Mouse (Mus musculus) CH12.LX (cell line): ENCODE data around the gene Smim24. TPM values are rescaled to one million over a fixed set of nuclear protein-coding genes. Genes with fewer than 3 reads are reported as not detected.
A peak's percentile ranks its signal among the peaks of the same experiment; 100 is the strongest.

Experiments
- DNase-seq: peaks from one replicate; pipeline ENCODE4 v3.0.0-alpha.2; 2013; ENCODE audit errors: extremely low read depth
- H3K27ac ChIP-seq: 2 replicates; pipeline ENCODE4 v1.5.1; 2012; ENCODE audit warnings: low read depth, mild to moderate bottlenecking, control low read depth, moderate library complexity; ENCODE audit not compliant: insufficient read depth
- H3K27me3 ChIP-seq: replicated peaks from 2 replicates; pipeline ENCODE3; 2012; ENCODE audit warnings: inconsistent platforms
- H3K36me3 ChIP-seq, 2 experiments: replicated peaks in 1 of 2; 2 replicates each; pipeline versions ENCODE3 to v1.6.1; 2012; ENCODE audit warnings: inconsistent platforms in 1 of 2, low read length in 1 of 2, mild to moderate bottlenecking in 1 of 2, mixed read lengths in 1 of 2, moderate library complexity in 1 of 2; ENCODE audit not compliant: control insufficient read depth in 1 of 2, insufficient read depth in 1 of 2
- H3K4me1 ChIP-seq, 2 experiments: 2 replicates each; pipeline ENCODE4 v1.6.1; 2012; ENCODE audit warnings: inconsistent platforms in 1 of 2, moderate library complexity in 1 of 2; ENCODE audit not compliant: insufficient read depth in 2 of 2, control insufficient read depth in 1 of 2
- H3K4me2 ChIP-seq: 2 replicates; pipeline ENCODE4 v1.6.1; 2012; ENCODE audit warnings: low read depth, mild to moderate bottlenecking, control low read depth; ENCODE audit not compliant: poor library complexity, insufficient read depth, severe bottlenecking
- H3K4me3 ChIP-seq, 3 experiments: fragments of 150-350 bp in 1 of 3; sonication (generic) in 1 of 3; replicated peaks in 1 of 3; 2 replicates each; pipeline versions ENCODE3 to v1.5.1; 2011 to 2012; ENCODE audit warnings: low read depth in 2 of 3, low read length in 2 of 3, mild to moderate bottlenecking in 2 of 3, moderate library complexity in 2 of 3, control low read depth in 1 of 3, improper control_type of control experiment in 1 of 3, inconsistent platforms in 1 of 3, mixed read lengths in 1 of 3; ENCODE audit not compliant: poor library complexity in 1 of 3
- H3K79me2 ChIP-seq: replicated peaks from 2 replicates; pipeline ENCODE4 v1.6.1; 2012; ENCODE audit warnings: mild to moderate bottlenecking, moderate library complexity; ENCODE audit not compliant: control insufficient read depth, poor library complexity, insufficient read depth, severe bottlenecking; ENCODE audit errors: extremely low read depth
- H3K9ac ChIP-seq: 2 replicates; pipeline ENCODE4 v1.6.1; 2012; ENCODE audit warnings: low read depth, mild to moderate bottlenecking, control low read depth, moderate library complexity; ENCODE audit not compliant: insufficient read depth
- H3K9me3 ChIP-seq: replicated peaks from 2 replicates; pipeline ENCODE3; 2012; ENCODE audit warnings: low read length, inconsistent platforms, mixed read lengths
- BHLHE40 ChIP-seq: IDR thresholded peaks from 2 replicates; pipeline ENCODE4 v1.6.1; 2011; ENCODE audit warnings: mild to moderate bottlenecking, low read depth, low read length, improper control_type of control experiment
- CTCF ChIP-seq, 2 experiments: IDR thresholded peaks in 1 of 2; conservative IDR thresholded peaks in 1 of 2; 2 replicates each; pipeline ENCODE4 v1.5.1; 2011 to 2012; ENCODE audit warnings: low read depth in 2 of 2, low read length in 2 of 2, improper control_type of control experiment in 1 of 2, inconsistent platforms in 1 of 2, mild to moderate bottlenecking in 1 of 2, moderate library complexity in 1 of 2
- E2F4 ChIP-seq: IDR thresholded peaks from 2 replicates; pipeline ENCODE4 v1.6.1; 2011; ENCODE audit warnings: low read depth, low read length, improper control_type of control experiment; ENCODE audit not compliant: insufficient replicate concordance
- EP300 ChIP-seq: IDR thresholded peaks from 2 replicates; pipeline ENCODE4 v1.6.1; 2011; ENCODE audit warnings: low read length, improper control_type of control experiment
- ETS1 ChIP-seq: conservative IDR thresholded peaks from 2 replicates; pipeline ENCODE4 v1.6.1; 2012; ENCODE audit warnings: low read depth, mild to moderate bottlenecking, inconsistent platforms, low read length, improper control_type of control experiment, moderate library complexity
- GABPA ChIP-seq: IDR thresholded peaks from 2 replicates; pipeline ENCODE4 v1.6.1; 2012; ENCODE audit warnings: low read depth, low read length, improper control_type of control experiment, inconsistent platforms; ENCODE audit not compliant: insufficient replicate concordance
- IRF4 ChIP-seq: IDR thresholded peaks from 2 replicates; pipeline ENCODE4 v1.6.1; 2014; ENCODE audit warnings: low read depth, mild to moderate bottlenecking, inconsistent platforms, low read length, improper control_type of control experiment
- JUN ChIP-seq: IDR thresholded peaks from 2 replicates; pipeline ENCODE4 v1.6.1; 2011; ENCODE audit warnings: low read depth, mild to moderate bottlenecking, low read length, improper control_type of control experiment, moderate library complexity; ENCODE audit not compliant: insufficient read depth
- JUND ChIP-seq: conservative IDR thresholded peaks from 2 replicates; pipeline ENCODE4 v1.6.1; 2011; ENCODE audit warnings: low read depth, low read length, improper control_type of control experiment
- MAX ChIP-seq: IDR thresholded peaks from 2 replicates; pipeline ENCODE4 v1.6.1; 2011; ENCODE audit warnings: low read length, improper control_type of control experiment
- MAZ ChIP-seq: IDR thresholded peaks from 2 replicates; pipeline ENCODE4 v1.6.1; 2012; ENCODE audit warnings: low read depth, mild to moderate bottlenecking, inconsistent platforms, low read length, improper control_type of control experiment, moderate library complexity
- MXI1 ChIP-seq: IDR thresholded peaks from 2 replicates; pipeline ENCODE4 v1.6.1; 2011; ENCODE audit warnings: mild to moderate bottlenecking, low read depth, low read length, improper control_type of control experiment
- NELFE ChIP-seq: IDR thresholded peaks from 2 replicates; pipeline ENCODE4 v1.6.1; 2011; ENCODE audit warnings: low read depth, low read length, improper control_type of control experiment
- NRF1 ChIP-seq: IDR thresholded peaks from 2 replicates; pipeline ENCODE4 v1.6.1; 2014; ENCODE audit warnings: low read depth, mild to moderate bottlenecking, inconsistent platforms, low read length, improper control_type of control experiment, moderate library complexity
- PAX5 ChIP-seq: IDR thresholded peaks from 2 replicates; pipeline ENCODE4 v1.6.1; 2012; ENCODE audit warnings: low read length, inconsistent platforms, mixed read lengths
- POLR2A ChIP-seq: IDR thresholded peaks from 2 replicates; pipeline ENCODE4 v1.6.1; 2011; ENCODE audit warnings: low read depth, mild to moderate bottlenecking, improper control_type of control experiment, low read length
- POLR2AphosphoS2 ChIP-seq: IDR thresholded peaks from 2 replicates; pipeline ENCODE4 v1.6.1; 2011; ENCODE audit warnings: low read depth, low read length, improper control_type of control experiment
- RAD21 ChIP-seq: IDR thresholded peaks from 2 replicates; pipeline ENCODE4 v1.6.1; 2011; ENCODE audit warnings: low read depth, mild to moderate bottlenecking, low read length, improper control_type of control experiment, moderate library complexity
- RCOR1 ChIP-seq: conservative IDR thresholded peaks from 2 replicates; pipeline ENCODE4 v1.6.1; 2012; ENCODE audit warnings: low read depth, mild to moderate bottlenecking, inconsistent platforms, low read length, improper control_type of control experiment
- SMC3 ChIP-seq: IDR thresholded peaks from 2 replicates; pipeline ENCODE4 v1.6.1; 2011; ENCODE audit warnings: low read depth, low read length, improper control_type of control experiment
- TCF12 ChIP-seq: IDR thresholded peaks from 2 replicates; pipeline ENCODE4 v1.6.1; 2014; ENCODE audit warnings: low read depth, mild to moderate bottlenecking, inconsistent platforms, low read length, improper control_type of control experiment
- UBTF ChIP-seq: IDR thresholded peaks from 2 replicates; pipeline ENCODE4 v1.6.1; 2012; ENCODE audit warnings: low read depth, mild to moderate bottlenecking, inconsistent platforms, low read length, improper control_type of control experiment, moderate library complexity
- USF1 ChIP-seq: IDR thresholded peaks from 2 replicates; pipeline ENCODE4 v1.6.1; 2014; ENCODE audit warnings: low read depth, mild to moderate bottlenecking, inconsistent platforms, low read length, improper control_type of control experiment
- USF2 ChIP-seq: conservative IDR thresholded peaks from 2 replicates; pipeline ENCODE4 v1.6.1; 2011; ENCODE audit warnings: low read depth, low read length, improper control_type of control experiment
- ZC3H11A ChIP-seq: IDR thresholded peaks from 2 replicates; pipeline ENCODE4 v1.6.1; 2012; ENCODE audit warnings: low read depth, mild to moderate bottlenecking, inconsistent platforms, low read length, improper control_type of control experiment
- ZKSCAN1 ChIP-seq: IDR thresholded peaks from 2 replicates; pipeline ENCODE4 v1.6.1; 2012; ENCODE audit warnings: low read depth, inconsistent platforms, low read length, improper control_type of control experiment, borderline replicate concordance
- dilution Hi-C: fragments of 300-500 bp; cut with MboI; formaldehyde crosslinking; loops from 2 replicates; pipeline ENCODE4 v1.14.3; 2020; ENCODE audit warnings: low sequenced_read_pairs; ENCODE audit not compliant: extremely low pct_unique_long_range_greater_than_20kb, extremely low pct_ligation_motif_present
- in situ Hi-C: fragments of 300-500 bp; cut with MboI; formaldehyde crosslinking; loops from 3 replicates; pipeline ENCODE4 v1.14.3; 2019; ENCODE audit warnings: low sequenced_read_pairs, low pct_ligation_motif_present, low pct_unique_long_range_greater_than_20kb, mixed read lengths
- polyA plus RNA-seq: library from polyadenylated mRNA; unstranded; fragments of >175 nt; gene quantifications from 2 replicates; pipeline ENCODE4 v1.2.1, GENCODE M21; 2012; ENCODE audit warnings: low read depth; ENCODE audit not compliant: insufficient read length
- total RNA-seq, 2 experiments: library from RNA; depleted of rRNA; stranded (reverse); fragments of 300-350 nt in 1 of 2; fragments of >200 nt in 1 of 2; gene quantifications; 2 replicates each; pipeline ENCODE4 v1.2.3; 2012 to 2014

Gene Smim24
- total and polyA plus RNA-seq, 3 experiments, result 0.13 to 0.64 TPM; not detected in 1

DNA sequence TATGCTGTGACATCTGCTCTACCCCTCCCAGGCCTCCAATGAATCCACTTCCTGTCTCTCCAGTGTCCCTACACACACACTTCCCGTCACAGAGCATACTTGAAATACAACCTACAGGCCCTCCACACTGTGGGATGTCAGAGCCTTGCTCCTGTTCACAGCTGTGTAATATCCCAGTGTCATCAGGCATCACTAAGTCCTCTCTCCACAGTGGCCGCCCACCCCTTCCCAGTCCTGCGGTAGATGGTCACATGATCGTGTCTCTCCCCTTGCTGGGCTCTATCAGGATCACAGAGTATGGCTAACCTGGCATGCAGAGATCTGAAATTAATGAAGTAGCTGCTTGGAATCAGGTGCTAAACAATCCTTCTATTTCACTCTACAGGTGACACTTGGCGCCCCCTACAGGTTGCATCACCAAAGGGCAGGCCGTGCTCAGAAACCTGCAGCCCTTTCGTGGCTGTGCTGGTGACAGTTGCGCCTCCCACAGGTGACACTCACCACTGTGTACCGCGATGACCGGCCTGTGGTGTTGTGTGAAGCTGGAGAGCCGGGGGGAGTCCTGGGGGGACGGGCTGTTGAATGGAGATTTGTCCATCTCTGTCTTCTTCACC lies 12.8 kb downstream of the Smim24 start:
- peak; percentile 71 for DNase-seq
- no peaks in the 10 kb centered on the region for H3K79me2 ChIP-seq
- H3K9ac ChIP-seq, result no peak overlapping the region
- TF ChIP-seq MAZ (no peak), PAX5 (no peak), EP300 (no peak), UBTF (no peak), TCF12 (no peak), POLR2A (no peak), CTCF (conservative IDR thresholded peaks at IDR 0.05 in 1 of 2, IDR thresholded peaks at IDR 0.05 in 1 of 2; ENCODE audit: low read depth in 2 of 2, low read length in 2 of 2) (peak; percentile 79 to 83), SMC3 (peak; percentile 39), RCOR1 (no peak), MAX (no peak), GABPA (no peak), RAD21 (peak; percentile 22), ZKSCAN1 (no peak), POLR2AphosphoS2 (no peak), BHLHE40 (no peak), ZC3H11A (no peak), MXI1 (no peak)
- in situ Hi-C loops (loop anchor here (5.0 kb wide), 1 partner anchor 37 kb away; no protein-coding TSS in a partner anchor), dilution Hi-C loops (no loop called here)
- peaks cover 62 to 64% of the 10 kb centered on the region in 2 experiments for H3K36me3 ChIP-seq
- no peak overlapping the region for H3K4me2 ChIP-seq
- H3K27ac ChIP-seq, result peak overlapping the region; percentile 59
- no peaks in the 10 kb centered on the region for H3K27me3 ChIP-seq
- no peak overlapping the region for H3K4me3 ChIP-seq
- H3K4me1 ChIP-seq, result peaks cover 32 to 59% of the 10 kb centered on the region in 2 experiments
- no peaks in the 10 kb centered on the region for H3K9me3 ChIP-seq

DNA sequence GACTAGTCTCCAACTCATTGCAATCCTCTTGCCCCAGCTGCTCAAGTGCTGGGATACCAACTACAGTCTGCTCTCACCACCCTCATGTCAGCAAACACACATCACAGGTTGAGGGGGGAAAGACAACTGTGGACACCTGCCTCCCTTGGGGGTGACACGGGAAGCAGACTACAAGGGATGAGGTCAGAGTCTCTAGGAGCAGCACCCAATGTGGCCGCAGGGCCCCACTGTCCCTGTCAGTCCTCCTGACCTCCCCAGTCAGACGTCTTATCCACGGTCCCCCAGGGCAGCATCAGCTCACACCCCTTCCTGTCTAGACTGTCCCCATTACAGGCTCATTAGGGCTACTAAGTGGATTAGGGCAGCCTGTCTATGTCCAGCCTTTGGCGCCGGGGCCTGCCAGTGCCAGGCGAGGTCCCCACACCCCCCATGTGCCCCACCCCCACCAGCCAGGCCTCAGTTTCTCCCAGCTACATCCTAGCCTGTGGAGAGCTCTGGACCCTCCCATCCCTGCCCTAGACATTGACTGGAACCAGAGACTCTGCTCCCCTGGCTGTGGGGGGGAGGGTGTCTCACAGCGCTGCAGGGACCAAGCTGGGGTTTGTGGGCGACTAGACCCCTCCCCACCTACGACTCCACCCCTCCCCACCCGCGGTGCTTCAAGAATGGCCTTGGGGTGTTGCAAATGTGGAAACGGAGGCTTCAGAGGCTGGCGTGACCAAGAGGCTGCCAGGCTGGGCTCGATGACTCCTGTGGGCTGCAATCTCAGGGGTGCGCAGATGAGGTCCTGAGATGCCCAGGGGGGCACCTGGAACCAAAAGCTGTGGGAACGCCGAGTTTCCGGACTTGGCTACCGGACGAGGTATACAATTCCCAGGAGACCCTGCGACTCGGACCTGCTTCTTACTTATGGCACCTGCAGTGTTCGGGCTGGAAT lies 13.9 kb downstream of the Smim24 start:
- Histone ChIP-seq H3K36me3 (peaks cover 53 to 59% of the 10 kb centered on the region in 2 experiments), H3K79me2 (no peaks in the 10 kb centered on the region), H3K4me2 (no peak overlapping the region), H3K27me3 (no peaks in the 10 kb centered on the region), H3K9me3 (no peaks in the 10 kb centered on the region), H3K9ac (no peak overlapping the region)
- no peak for TF ChIP-seq NRF1
- TF ChIP-seq PAX5, result no peak
- no peak for TF ChIP-seq MXI1
- no peak for TF ChIP-seq ZC3H11A
- no peak for TF ChIP-seq TCF12
- TF ChIP-seq ETS1, result no peak
- no peak for TF ChIP-seq IRF4
- TF ChIP-seq E2F4, result no peak
- no peak for TF ChIP-seq RCOR1
- TF ChIP-seq USF2, result no peak
- no peak for TF ChIP-seq JUN
- no peak for TF ChIP-seq MAX
- no peak for TF ChIP-seq CTCF (conservative IDR thresholded peaks at IDR 0.05 in 1 of 2, IDR thresholded peaks at IDR 0.05 in 1 of 2; ENCODE audit: low read depth in 2 of 2, low read length in 2 of 2)
- TF ChIP-seq USF1, result no peak
- TF ChIP-seq NELFE, result no peak
- no peak for TF ChIP-seq JUND
- no peak for TF ChIP-seq RAD21
- no peak; the same call in 1 of the 2 replicates for TF ChIP-seq POLR2A
- TF ChIP-seq UBTF, result no peak
- TF ChIP-seq, all 38 proteins: peak for 0
- no peak overlapping the region for H3K4me3 ChIP-seq
- peak overlapping the region; percentile 59 for H3K27ac ChIP-seq
- dilution Hi-C loops, result no loop called here
- DNase-seq, result no peak
- in situ Hi-C loops, result loop anchor here (5.0 kb wide), 1 partner anchor 36 kb away; no protein-coding TSS in a partner anchor
- peaks cover 43 to 68% of the 10 kb centered on the region in 2 experiments for H3K4me1 ChIP-seq
